Mouse (Mus musculus) small intestine, adult 2 months (tissue): ENCODE results near the gene Eml4. TPM values are rescaled to one million over a fixed set of nuclear protein-coding genes. Genes with fewer than 3 reads are reported as not detected.

Experiments used
- H3K27ac ChIP-seq: fragments of 200-500 bp; 2 replicates; pipeline ENCODE4 v1.5.1; 2012; ENCODE audit warnings: low read depth, low read length, control low read depth, inconsistent platforms; ENCODE audit not compliant: insufficient read depth
- H3K27me3 ChIP-seq: fragments of 200-500 bp; 2 replicates; pipeline ENCODE4 v1.6.1; 2012; ENCODE audit warnings: mild to moderate bottlenecking, moderate library complexity, low read length, inconsistent platforms; ENCODE audit not compliant: control insufficient read depth, insufficient read depth
- H3K36me3 ChIP-seq: fragments of 200-500 bp; 2 replicates; pipeline ENCODE4 v1.6.1; 2012; ENCODE audit warnings: mild to moderate bottlenecking, low read length, control low read depth, inconsistent platforms; ENCODE audit not compliant: control insufficient read depth, insufficient read depth
- H3K4me1 ChIP-seq: fragments of 200-500 bp; 2 replicates; pipeline ENCODE4 v1.6.1; 2012; ENCODE audit warnings: low read length, inconsistent platforms, mixed read lengths; ENCODE audit not compliant: control insufficient read depth, insufficient read depth, insufficient read length
- H3K4me3 ChIP-seq: fragments of 200-500 bp; 2 replicates; pipeline ENCODE4 v1.5.1; 2012; ENCODE audit warnings: low read depth, mild to moderate bottlenecking, control low read depth, inconsistent platforms, low read length, moderate library complexity
- CTCF ChIP-seq: fragments of 200-500 bp; IDR thresholded peaks from 2 replicates; pipeline ENCODE4 v1.5.1; 2012; ENCODE audit warnings: low read depth, mild to moderate bottlenecking, control low read depth, inconsistent platforms, low read length, moderate library complexity, mixed read lengths; ENCODE audit not compliant: insufficient replicate concordance, insufficient read length; ENCODE audit errors: extremely low read depth
- POLR2A ChIP-seq: fragments of 200-500 bp; IDR thresholded peaks from 2 replicates; pipeline ENCODE4 v1.6.1; 2012; ENCODE audit warnings: low read depth, mild to moderate bottlenecking, control low read depth, inconsistent platforms, low read length, moderate library complexity
- WGBS: fragments of 180-500 bp; shearing (Covaris S2); methylation state at CpG from one replicate; pipeline ENCODE4 v1.1.7; 2018; 5-methylcytosine and 5-hydroxymethylcytosine counted together
- polyA plus RNA-seq: library from polyadenylated mRNA; depleted of rRNA; stranded (reverse); fragments of >200 nt; gene quantifications from 2 replicates; pipeline ENCODE4 v1.2.3, GENCODE M21; 2012; rRNA removed

Gene Eml4
- 3.2 and 8.9 TPM in 2 replicates for polyA plus RNA-seq

GRCm38 (mm10) chr17:83350379-83351091, at the start of gene Eml4:
TSS of gene Eml4 (plus strand) at chr17:83350931.
- H3K27me3 ChIP-seq, result no peaks in the 10 kb centered on the region
- WGBS, result 2% methylated on average over 58 of the region's 62 CpGs
- TF ChIP-seq CTCF (peak; percentile 34; the same call in 1 of the 2 replicates), POLR2A (peak; percentile 88)
- no peaks in the 10 kb centered on the region for H3K36me3 ChIP-seq
- peak within 1 kb of the TSS; percentile 91 for H3K27ac ChIP-seq
- H3K4me1 ChIP-seq, result peaks cover 2% of the 10 kb centered on the region; the same call in 1 of the 2 replicates
- H3K4me3 ChIP-seq, result peak within 1 kb of the TSS; percentile 83

- WGBS, result 73% methylated on average over 5 of the region's 5 CpGs
- no peak for TF ChIP-seq CTCF
- TF ChIP-seq POLR2A, result no peak
- Histone ChIP-seq H3K27me3 (no peaks in the 10 kb centered on the region), H3K27ac (no peak overlapping the region), H3K4me1 (peaks cover 3% of the 10 kb centered on the region; the same call in 1 of the 2 replicates), H3K36me3 (no peaks in the 10 kb centered on the region), H3K4me3 (no peak overlapping the region)
These were observed 49.3 kb upstream of the Eml4 start for GRCm38 (mm10) chr17:83301433-83301832.

DNA sequence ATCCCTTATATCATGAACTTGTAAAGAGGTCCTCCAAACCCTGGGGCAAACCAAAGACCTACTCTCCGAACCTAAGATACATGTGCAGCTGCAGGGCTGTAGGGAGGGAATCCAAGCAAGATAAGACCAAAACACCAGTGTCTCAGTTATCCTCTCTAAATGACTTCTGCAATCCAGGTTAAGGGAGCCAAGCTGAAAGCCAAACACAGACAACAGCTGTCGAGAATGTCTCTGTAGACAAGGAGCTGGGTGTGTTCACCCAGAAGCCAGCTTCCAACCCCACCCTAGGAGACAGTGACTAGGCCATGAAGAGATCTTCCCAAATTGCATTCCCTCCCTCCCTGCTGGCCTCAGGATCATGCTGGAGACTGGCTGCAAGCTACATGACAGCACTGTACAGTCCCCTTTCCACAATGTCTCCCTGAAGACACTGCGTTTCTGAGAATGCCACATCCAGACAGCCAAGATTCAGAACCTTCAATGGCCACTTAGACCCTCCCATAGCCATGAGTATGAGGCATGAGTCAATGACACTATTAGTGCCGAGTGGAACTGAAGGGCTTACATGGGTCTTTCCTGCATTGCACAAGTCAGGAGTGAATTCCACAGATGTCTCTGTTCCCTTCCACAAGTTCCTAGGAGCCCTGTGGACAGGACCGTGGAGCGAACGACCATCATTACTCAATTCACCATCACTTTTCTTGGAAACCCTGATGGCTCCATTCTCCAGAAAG, 46.5 kb upstream of the Eml4 start:
- Histone ChIP-seq H3K4me3 (no peak overlapping the region), H3K27me3 (no peaks in the 10 kb centered on the region), H3K36me3 (no peaks in the 10 kb centered on the region), H3K4me1 (peaks cover 16% of the 10 kb centered on the region; the same call in 1 of the 2 replicates), H3K27ac (no peak overlapping the region)
- TF ChIP-seq POLR2A (no peak), CTCF (no peak)
- WGBS, result 82% methylated on average over 7 of the region's 7 CpGs

DNA sequence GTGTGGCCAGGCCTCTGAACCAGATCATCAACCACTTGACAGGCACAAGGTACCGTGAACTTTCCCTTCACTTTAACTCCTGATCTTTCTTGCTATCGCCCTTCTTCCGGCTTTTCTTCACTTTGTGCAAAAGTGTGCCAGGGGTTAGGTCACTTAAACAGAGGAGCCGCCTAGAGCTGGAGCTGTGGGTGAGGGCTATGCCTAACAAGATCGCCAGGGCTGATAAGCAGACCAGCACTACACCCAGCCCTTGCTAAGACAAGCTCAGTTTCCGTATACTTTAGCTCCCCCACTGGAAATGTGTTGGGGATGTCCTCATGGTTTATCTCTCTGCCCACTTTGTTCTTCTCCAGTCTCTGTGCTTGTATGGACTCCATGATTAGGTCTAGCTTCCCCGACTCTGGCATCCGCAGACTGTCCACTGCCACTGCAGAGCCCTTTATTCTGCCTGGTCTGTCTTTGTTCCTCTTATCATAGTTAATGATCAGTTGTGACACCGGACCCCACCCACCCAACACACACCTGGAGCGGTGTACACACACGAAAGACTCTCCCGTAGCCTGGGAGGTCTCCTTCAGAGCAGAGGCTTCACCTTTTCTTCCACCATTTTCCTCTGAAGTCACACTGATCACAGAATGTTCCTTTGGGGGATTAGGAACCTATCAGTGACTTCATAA, 43.6 kb upstream of the Eml4 start:
- TF ChIP-seq CTCF, result no peak
- Histone ChIP-seq H3K4me1 (peaks cover 27% of the 10 kb centered on the region), H3K36me3 (no peaks in the 10 kb centered on the region), H3K4me3 (peak overlapping the region; percentile 18; the same call in 1 of the 2 replicates), H3K27ac (peak overlapping the region; percentile 96), H3K27me3 (no peaks in the 10 kb centered on the region)
- 25% methylated on average over 12 of the region's 12 CpGs for WGBS

DNA sequence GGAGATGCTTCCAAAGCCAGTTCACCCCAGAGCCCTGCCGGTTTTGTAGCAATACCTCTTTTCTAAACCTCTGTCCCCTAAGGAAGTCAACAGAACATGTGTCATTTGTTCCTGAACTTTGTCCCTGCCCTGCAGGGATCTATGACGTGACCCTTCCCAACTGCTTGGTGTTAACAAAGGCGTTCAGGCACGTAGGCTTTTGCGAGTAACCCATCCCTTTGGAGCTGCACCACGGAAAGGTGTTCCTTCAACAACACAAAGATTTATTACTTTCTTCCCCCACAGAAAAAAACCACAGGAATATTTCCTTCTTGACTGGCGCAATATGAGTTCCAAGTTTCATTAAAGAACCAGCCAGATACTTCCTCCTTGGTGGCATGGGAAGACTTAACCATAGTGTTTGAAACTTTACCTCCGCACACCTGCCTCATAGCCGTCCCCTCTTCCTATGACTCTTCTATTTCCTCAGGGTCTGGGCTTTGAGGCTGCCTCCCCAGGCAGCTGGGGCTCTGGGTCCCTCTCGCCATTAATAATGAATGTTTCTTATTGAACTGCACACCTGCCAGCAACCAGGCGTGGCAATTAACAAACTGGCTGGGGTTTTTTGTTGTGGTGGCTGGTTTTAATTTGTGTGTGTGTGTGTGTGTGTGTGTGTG, 43.0 kb upstream of the Eml4 start:
- no peak for TF ChIP-seq POLR2A
- no peak for TF ChIP-seq CTCF
- no peaks in the 10 kb centered on the region for H3K36me3 ChIP-seq
- peaks cover 33% of the 10 kb centered on the region for H3K4me1 ChIP-seq
- peak overlapping the region; percentile 96 for H3K27ac ChIP-seq
- no peaks in the 10 kb centered on the region for H3K27me3 ChIP-seq
- 19% methylated on average over 11 of the region's 11 CpGs for WGBS
- H3K4me3 ChIP-seq, result peak overlapping the region; percentile 24; the same call in 1 of the 2 replicates

DNA sequence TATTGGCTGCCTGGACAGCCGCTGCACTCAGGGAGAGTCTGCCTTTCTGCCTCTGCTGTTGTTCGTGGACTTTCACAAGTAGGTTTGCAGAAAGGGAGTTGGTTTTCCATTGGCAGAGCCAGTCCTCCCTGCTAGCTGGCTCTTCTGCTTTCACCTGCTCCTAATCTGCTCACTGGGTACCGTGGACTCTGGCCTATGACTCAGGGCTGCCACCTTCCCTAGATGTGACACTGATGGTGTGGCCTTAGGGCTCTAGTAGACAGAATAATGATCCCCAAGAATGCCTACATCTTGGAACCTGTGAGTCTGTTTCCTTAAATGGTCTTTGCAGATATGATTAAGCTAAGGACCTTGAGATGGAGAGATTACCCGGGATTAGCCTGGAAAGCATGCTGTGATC, 42.3 kb upstream of the Eml4 start:
- peak overlapping the region; percentile 24 for H3K4me3 ChIP-seq
- H3K27ac ChIP-seq, result peak overlapping the region; percentile 96
- no peaks in the 10 kb centered on the region for H3K36me3 ChIP-seq
- peaks cover 37% of the 10 kb centered on the region for H3K4me1 ChIP-seq
- WGBS, result 26% methylated on average over 4 of the region's 4 CpGs
- TF ChIP-seq POLR2A (peak; percentile 49; the same call in 1 of the 2 replicates), CTCF (no peak)
- H3K27me3 ChIP-seq, result no peaks in the 10 kb centered on the region

GRCm38 (mm10) chr17:83309243-83309642, 41.5 kb upstream of the Eml4 start:
- Histone ChIP-seq H3K27ac (peak overlapping the region; percentile 93), H3K27me3 (no peaks in the 10 kb centered on the region), H3K4me1 (peaks cover 37% of the 10 kb centered on the region), H3K36me3 (no peaks in the 10 kb centered on the region), H3K4me3 (no peak overlapping the region)
- no peak for TF ChIP-seq POLR2A
- no peak for TF ChIP-seq CTCF
- 65% methylated on average over 1 of the region's 1 CpGs for WGBS
